7 mouse cellular contexts compared by ENCODE assay signal in the genomic region with DNA sequence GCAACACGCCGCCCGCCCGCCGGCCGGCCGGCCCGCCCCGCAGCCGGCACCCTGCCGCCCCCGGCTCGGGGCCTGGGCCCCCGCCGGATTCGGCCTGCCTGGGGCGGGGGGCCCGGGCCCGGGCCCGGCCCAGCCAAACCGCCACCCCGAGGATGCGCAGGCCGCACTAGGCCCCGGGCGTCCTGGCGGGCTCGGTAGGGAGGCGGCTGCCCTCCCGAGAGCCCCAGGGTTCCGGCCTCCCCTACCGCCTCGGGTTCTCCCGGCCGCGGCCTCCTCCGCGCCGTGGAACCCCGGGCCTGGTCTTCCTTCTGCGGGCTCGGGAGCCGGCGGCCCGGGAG. TPM values are rescaled to one million over a fixed set of nuclear protein-coding genes. Genes with fewer than 3 reads are reported as not detected.
DNase-seq lines count a peak whose midpoint lies in the region; ATAC-seq and TF ChIP-seq lines count a peak whose summit lies in the region.

No protein-coding gene starts in this region.

- TF ChIP-seq EP300 in liver, embryonic 14.5 days (IDR thresholded peaks at IDR 0.05; ENCODE audit: low read depth): no peak

- peak overlapping the region; percentile 99 for H3K9ac ChIP-seq in forebrain, embryonic 11.5 days (ENCODE audit: low read length)
- peak overlapping the region; percentile 97 for H3K9ac ChIP-seq in liver, embryonic 14.5 days (replicated peaks)

- peak overlapping the region; percentile 83 for H3K4me3 ChIP-seq in thymus, adult 2 months (ENCODE audit: control insufficient read depth, insufficient read depth, low read length)
- peak overlapping the region; percentile 98 for H3K4me3 ChIP-seq in forebrain, embryonic 11.5 days (ENCODE audit: low read depth, low read length)
- peak overlapping the region; percentile 87 to 97 for H3K4me3 ChIP-seq in liver, embryonic 14.5 days (ENCODE audit: insufficient read depth in 1 of 2, low read depth in 2 of 2, low read length in 2 of 2)

- no peak for ATAC-seq in forebrain, embryonic 11.5 days (replicated peaks; ENCODE audit: low FRiP score)
- no peak; the same call in 1 of the 2 replicates for ATAC-seq in liver, embryonic 14.5 days (ENCODE audit: insufficient read depth)

- peak overlapping the region; percentile 76 for H3K27ac ChIP-seq in thymus, adult 2 months (ENCODE audit: control insufficient read depth, insufficient read depth, low read length)
- peak overlapping the region; percentile 100 for H3K27ac ChIP-seq in forebrain, embryonic 11.5 days (ENCODE audit: low read depth, low read length)
- H3K27ac ChIP-seq in liver, embryonic 14.5 days: peak overlapping the region; percentile 81

- no peak for TF ChIP-seq CTCF in thymus, adult 2 months (IDR thresholded peaks at IDR 0.05; ENCODE audit: borderline replicate concordance, control insufficient read depth, extremely low read depth, insufficient read depth, low read length, poor library complexity)
- no peak for TF ChIP-seq CTCF in liver, embryonic 14.5 days (IDR thresholded peaks at IDR 0.05; ENCODE audit: low read depth)

- no peak for TF ChIP-seq POLR2A in thymus, adult 2 months (IDR thresholded peaks at IDR 0.05; ENCODE audit: control insufficient read depth, extremely low read depth, insufficient read depth, low read length, poor library complexity)

- peaks cover 7% of the 10 kb centered on the region for H3K4me1 ChIP-seq in thymus, adult 2 months (replicated peaks; ENCODE audit: control insufficient read depth, insufficient read depth, low read length)
- no peaks in the 10 kb centered on the region for H3K4me1 ChIP-seq in forebrain, embryonic 11.5 days (replicated peaks; ENCODE audit: control insufficient read depth, insufficient read depth, low read length)
- peaks cover 21 to 24% of the 10 kb centered on the region in 2 experiments for H3K4me1 ChIP-seq in liver, embryonic 14.5 days (replicated peaks; ENCODE audit: control insufficient read depth in 2 of 2, insufficient read depth in 2 of 2, low read length in 1 of 2)

- DNase-seq in thymus, adult 2 months: no peak
- DNase-seq in thymus, postnatal 4 days: no peak
- DNase-seq in forebrain, embryonic 11.5 days (ENCODE audit: low spot score): no peak
- peak in 2 of 3 experiments; percentile 12 to 29 for DNase-seq in liver, embryonic 14.5 days (ENCODE audit: low read depth in 3 of 3, low spot score in 3 of 3)
- no peak for DNase-seq in adrenal gland, adult 18-20 months (ENCODE audit: low spot score in 2 of 2)
- no peak for DNase-seq in spleen, adult 12 weeks (ENCODE audit: low spot score)
- no peak for DNase-seq in adrenal gland, adult 8-10 months

- peak overlapping the region; percentile 64; the same call in 1 of the 2 replicates for H3K4me2 ChIP-seq in forebrain, embryonic 11.5 days (ENCODE audit: low read depth, low read length, severe bottlenecking)
- H3K4me2 ChIP-seq in liver, embryonic 14.5 days (ENCODE audit: low read depth): peak overlapping the region; percentile 73

- no peaks in the 10 kb centered on the region for H3K27me3 ChIP-seq in thymus, adult 2 months (ENCODE audit: control insufficient read depth, insufficient read depth, low read length)
- H3K27me3 ChIP-seq in forebrain, embryonic 11.5 days (ENCODE audit: control insufficient read depth, insufficient read depth, low read length): no peaks in the 10 kb centered on the region
- H3K27me3 ChIP-seq in liver, embryonic 14.5 days (ENCODE audit: control insufficient read depth, insufficient read depth, low read length): no peaks in the 10 kb centered on the region

- H3K36me3 ChIP-seq in thymus, adult 2 months (ENCODE audit: control insufficient read depth, insufficient read depth, low read length): no peaks in the 10 kb centered on the region
- no peaks in the 10 kb centered on the region for H3K36me3 ChIP-seq in forebrain, embryonic 11.5 days (ENCODE audit: control insufficient read depth, insufficient read depth, low read length)
- H3K36me3 ChIP-seq in liver, embryonic 14.5 days (replicated peaks; ENCODE audit: control insufficient read depth, insufficient read depth, low read depth): peaks cover 2% of the 10 kb centered on the region

- WGBS in thymus, adult 2 months: under 1% methylated on average over 45 of the region's 45 CpGs
- under 1% methylated on average over 38 of the region's 45 CpGs for WGBS in forebrain, embryonic 11.5 days
- WGBS in liver, embryonic 14.5 days (ENCODE audit: insufficient replicate concordance): under 1% methylated on average over 45 of the region's 45 CpGs

- no peaks in the 10 kb centered on the region for H3K9me3 ChIP-seq in forebrain, embryonic 11.5 days (ENCODE audit: control insufficient read depth, low read length)
- no peaks in the 10 kb centered on the region for H3K9me3 ChIP-seq in liver, embryonic 14.5 days (ENCODE audit: control insufficient read depth, low read length)

RNA-seq across cellular contexts. Expression of gene Nrf1, which starts 0.3 kb away (rescaled TPM):
- polyA plus RNA-seq in thymus, adult 2 months (2012; rRNA removed): 116 and 127 TPM in 2 replicates
- polyA plus RNA-seq in forebrain, embryonic 11.5 days (2014; fragmentation: Nextera tagmentation; extraction: Ambion mirVana): 87.2 and 95.3 TPM in 2 replicates
- 31.2 and 34.6 TPM in 2 replicates for polyA plus RNA-seq in liver, embryonic 14.5 days (2012; rRNA removed)
- polyA plus RNA-seq in liver, embryonic 14.5 days (2014; fragmentation: Nextera tagmentation; extraction: Ambion mirVana): 33.1 and 38.7 TPM in 2 replicates
- total RNA-seq in adrenal gland, adult 18-20 months (2021): 10 to 100 TPM; 17.1 to 21.3 TPM
- 10 to 100 TPM; 22.4 to 35.5 (median 27.2) TPM for total RNA-seq in adrenal gland, adult 8-10 months (2022)

Comparison
In these comparisons a context has a peak if more than half of its experiments do, and no peak if none do; other contexts are left out.
1. DNase-seq: peak in liver, embryonic 14.5 days (2 of 3); none in thymus, adult 2 months (single experiment), thymus, postnatal 4 days (single experiment), forebrain, embryonic 11.5 days (single experiment), adrenal gland, adult 18-20 months (0 of 2), spleen, adult 12 weeks (single experiment) and adrenal gland, adult 8-10 months (single experiment).
2. Peak in every context shown above with its lines, with median percentiles within 50 percentile points of each other: H3K27ac ChIP-seq and H3K4me3 ChIP-seq.